Mouse (Mus musculus) lung, postnatal 0 days (tissue): ENCODE results near the gene Scgb3a1.

Experiments
- CTCF ChIP-seq: IDR thresholded peaks from 2 replicates; pipeline ENCODE4 v1.5.1; 2016; ENCODE audit warnings: antibody characterized with exemption, mild to moderate bottlenecking
- EP300 ChIP-seq: IDR thresholded peaks from 2 replicates; pipeline ENCODE4 v1.6.1; 2016; ENCODE audit warnings: antibody characterized with exemption, mild to moderate bottlenecking, control low read depth

DNA sequence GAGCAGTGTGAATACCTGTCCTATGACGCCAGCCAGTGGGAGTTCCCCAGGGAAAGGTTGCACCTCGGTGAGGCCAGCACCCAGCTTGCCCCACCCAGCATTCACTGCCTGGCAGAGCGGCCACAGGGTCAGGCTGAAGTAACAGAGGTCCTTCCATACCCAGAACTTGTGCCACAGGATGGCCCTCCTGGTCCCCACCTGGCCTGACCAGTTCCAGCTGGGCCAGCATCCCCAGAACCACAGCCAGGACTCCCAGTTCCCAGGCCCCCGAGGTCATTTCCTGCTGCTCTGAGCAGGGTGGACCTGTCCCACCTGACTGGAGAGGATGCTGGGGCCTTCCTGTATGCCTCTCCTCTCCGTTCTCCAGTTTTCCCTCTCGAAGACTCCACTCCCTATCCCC, 27.7 kb upstream of the Scgb3a1 start:
- TF ChIP-seq CTCF = no peak
- no peak for TF ChIP-seq EP300
